Mouse (Mus musculus) limb, embryonic 14.5 days (tissue): Measurements from ENCODE around the gene Otud3. TPM values are rescaled to one million over a fixed set of nuclear protein-coding genes. Genes with fewer than 3 reads are reported as not detected.

Experiments
- ATAC-seq: fragments of 200-750 bp; cut with Nextera tagmentation; 2 replicates; pipeline ENCODE4 v1.8.0; 2017; ENCODE audit warnings: low read depth, moderate number of reproducible peaks, moderate TSS enrichment; ENCODE audit not compliant: low FRiP score
- DNase-seq: peaks from one replicate; pipeline ENCODE4 v3.0.0-alpha.2; 2015; ENCODE audit warnings: low spot score
- H3K27ac ChIP-seq: fragments of 300-500 bp; sonication (generic); replicated peaks from 2 replicates; pipeline ENCODE4 v1.5.1; 2014; ENCODE audit warnings: low read depth, mild to moderate bottlenecking, low read length, moderate library complexity, mixed read lengths
- H3K27me3 ChIP-seq: fragments of 300-500 bp; sonication (generic); 2 replicates; pipeline ENCODE4 v1.6.1; 2014; ENCODE audit warnings: low read length, mixed read lengths; ENCODE audit not compliant: control insufficient read depth, insufficient read depth
- H3K36me3 ChIP-seq: fragments of 300-500 bp; sonication (generic); 2 replicates; pipeline ENCODE4 v1.6.1; 2014; ENCODE audit warnings: mild to moderate bottlenecking, low read length, moderate library complexity, mixed read lengths; ENCODE audit not compliant: control insufficient read depth, insufficient read depth
- H3K4me1 ChIP-seq: fragments of 300-500 bp; sonication (generic); 2 replicates; pipeline ENCODE4 v1.6.1; 2014; ENCODE audit warnings: antibody characterized with exemption, low read length, mixed read lengths; ENCODE audit not compliant: control insufficient read depth, insufficient read depth
- H3K4me2 ChIP-seq: fragments of 300-500 bp; sonication (generic); replicated peaks from 2 replicates; pipeline ENCODE4 v1.6.1; 2014; ENCODE audit warnings: low read depth, mild to moderate bottlenecking, low read length, moderate library complexity; ENCODE audit not compliant: severe bottlenecking
- H3K4me3 ChIP-seq: fragments of 300-500 bp; sonication (generic); replicated peaks from 2 replicates; pipeline ENCODE4 v1.5.1; 2014; ENCODE audit warnings: low read length
- H3K9ac ChIP-seq: fragments of 300-500 bp; sonication (generic); 2 replicates; pipeline ENCODE4 v1.6.1; 2014; ENCODE audit warnings: mild to moderate bottlenecking, low read depth, low read length, moderate library complexity; ENCODE audit not compliant: severe bottlenecking
- H3K9me3 ChIP-seq: fragments of 300-500 bp; sonication (generic); 2 replicates; pipeline ENCODE4 v1.6.1; 2016; ENCODE audit warnings: low read length; ENCODE audit not compliant: control insufficient read depth
- POLR2A ChIP-seq: fragments of 200-500 bp; IDR thresholded peaks from 2 replicates; pipeline ENCODE4 v1.8.0; 2012; ENCODE audit warnings: inconsistent platforms, mild to moderate bottlenecking, moderate library complexity, borderline replicate concordance; ENCODE audit not compliant: insufficient read depth, insufficient read length; ENCODE audit errors: extremely low read depth
- WGBS: fragments of 180-500 bp; shearing (Covaris S2); extraction: QIAGEN DNeasy Blood & Tissue Kit; methylation state at CpG from one replicate; pipeline ENCODE4 v1.1.7; 2014; 5-methylcytosine and 5-hydroxymethylcytosine counted together
- polyA plus RNA-seq, 2 experiments: library from polyadenylated mRNA; depleted of rRNA in 1 of 2; stranded (reverse) in 1 of 2; unstranded in 1 of 2; fragments of >200 nt; fragmentation: Nextera tagmentation in 1 of 2; extraction: Ambion mirVana in 1 of 2; gene quantifications; 2 replicates each; pipeline versions ENCODE4 v1.2.1 to v1.2.3; 2012 to 2014

The Otud3 gene
- polyA plus RNA-seq, 2 experiments, result 2.7 to 8.2 TPM

DNA sequence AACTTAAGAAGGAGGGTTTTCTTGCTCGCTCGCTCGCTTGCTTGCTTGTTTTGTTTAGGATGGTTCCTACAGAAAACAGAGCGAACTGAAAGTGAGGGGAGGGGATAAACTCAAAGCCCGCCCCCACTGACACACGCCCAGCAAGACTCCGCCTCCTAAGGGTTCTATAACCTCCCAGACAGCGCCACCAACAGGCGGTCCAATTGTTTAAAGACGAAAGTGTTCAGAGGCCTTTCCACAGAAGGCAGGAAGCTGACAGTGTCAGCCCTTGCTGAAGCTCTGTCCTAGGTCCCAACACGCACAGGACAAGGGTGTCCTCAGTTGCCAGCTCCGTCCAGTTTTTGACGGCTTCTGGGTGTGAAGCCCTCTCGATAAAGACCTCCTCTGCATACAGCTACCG, 30.0 kb upstream of the Otud3 start:
- DNase-seq, result peak; percentile 80
- H3K36me3 ChIP-seq, result no peaks in the 10 kb centered on the region
- no peaks in the 10 kb centered on the region for H3K27me3 ChIP-seq
- H3K4me1 ChIP-seq, result peaks cover 12% of the 10 kb centered on the region
- H3K9me3 ChIP-seq, result no peaks in the 10 kb centered on the region
- ATAC-seq, result no peak
- no peak overlapping the region for H3K4me3 ChIP-seq
- H3K9ac ChIP-seq, result no peak overlapping the region
- no peak for TF ChIP-seq POLR2A
- 34% methylated on average over 15 of the region's 15 CpGs for WGBS
- no peak overlapping the region for H3K27ac ChIP-seq
- no peak overlapping the region; the same call in 1 of the 2 replicates for H3K4me2 ChIP-seq

GRCm38 (mm10) chr4:138941966-138942365, 28.2 kb upstream of the Otud3 start:
- no peaks in the 10 kb centered on the region for H3K9me3 ChIP-seq

GRCm38 (mm10) chr4:138941401-138941800, 27.7 kb upstream of the Otud3 start:
- WGBS, result 21% methylated on average over 7 of the region's 7 CpGs

More at GRCm38 (mm10) chr4:138941966-138942365, 28.2 kb upstream of the Otud3 start:
- no peak for TF ChIP-seq POLR2A
- ATAC-seq, result peak; percentile 77; the same call in 1 of the 2 replicates
- no peak overlapping the region for H3K4me3 ChIP-seq
- H3K36me3 ChIP-seq, result no peaks in the 10 kb centered on the region
- no peaks in the 10 kb centered on the region for H3K27me3 ChIP-seq
- H3K27ac ChIP-seq, result peak overlapping the region; percentile 70
- DNase-seq, result peak; percentile 59
- H3K9ac ChIP-seq, result no peak overlapping the region
- peaks cover 12% of the 10 kb centered on the region for H3K4me1 ChIP-seq
- 9% methylated on average over 6 of the region's 6 CpGs for WGBS
- no peak overlapping the region for H3K4me2 ChIP-seq

DNA sequence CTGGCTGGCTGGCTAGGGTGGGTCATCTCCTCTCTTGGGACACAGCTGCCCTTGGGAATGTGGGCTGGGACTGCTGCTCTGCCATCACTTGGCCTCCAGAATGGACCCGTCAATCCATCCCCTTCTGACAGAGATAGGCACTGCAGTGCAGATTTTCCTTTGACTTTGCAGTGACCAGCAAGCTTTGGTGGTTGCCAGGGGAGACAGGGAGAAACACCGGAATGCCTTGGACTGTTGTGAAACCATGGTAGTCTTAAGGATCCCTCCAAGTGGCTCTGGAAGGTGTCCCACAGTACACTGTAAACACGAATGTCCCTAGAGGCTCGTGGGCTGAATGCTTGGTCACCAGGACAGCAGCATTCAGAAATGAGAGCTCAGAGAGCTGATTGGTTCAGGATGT, 25.7 kb upstream of the Otud3 start:
- no peak overlapping the region for H3K27ac ChIP-seq
- DNase-seq (no peak), ATAC-seq (no peak)
- peaks cover 12% of the 10 kb centered on the region for H3K4me1 ChIP-seq
- no peak for TF ChIP-seq POLR2A
- no peak overlapping the region for H3K4me3 ChIP-seq
- H3K36me3 ChIP-seq, result no peaks in the 10 kb centered on the region
- no peak overlapping the region for H3K9ac ChIP-seq
- 68% methylated on average over 4 of the region's 4 CpGs for WGBS
- no peak overlapping the region for H3K4me2 ChIP-seq
- no peaks in the 10 kb centered on the region for H3K27me3 ChIP-seq
- no peaks in the 10 kb centered on the region for H3K9me3 ChIP-seq

More at GRCm38 (mm10) chr4:138941401-138941800, 27.7 kb upstream of the Otud3 start:
- H3K9me3 ChIP-seq, result no peaks in the 10 kb centered on the region
- peak; percentile 32; the same call in 1 of the 2 replicates for ATAC-seq
- no peak overlapping the region for H3K4me2 ChIP-seq
- peak overlapping the region; percentile 70; the same call in 1 of the 2 replicates for H3K27ac ChIP-seq
- H3K4me3 ChIP-seq, result no peak overlapping the region
- DNase-seq, result peak; percentile 38
- peaks cover 12% of the 10 kb centered on the region for H3K4me1 ChIP-seq
- no peaks in the 10 kb centered on the region for H3K27me3 ChIP-seq
- H3K9ac ChIP-seq, result no peak overlapping the region
- no peaks in the 10 kb centered on the region for H3K36me3 ChIP-seq
- no peak for TF ChIP-seq POLR2A

DNA sequence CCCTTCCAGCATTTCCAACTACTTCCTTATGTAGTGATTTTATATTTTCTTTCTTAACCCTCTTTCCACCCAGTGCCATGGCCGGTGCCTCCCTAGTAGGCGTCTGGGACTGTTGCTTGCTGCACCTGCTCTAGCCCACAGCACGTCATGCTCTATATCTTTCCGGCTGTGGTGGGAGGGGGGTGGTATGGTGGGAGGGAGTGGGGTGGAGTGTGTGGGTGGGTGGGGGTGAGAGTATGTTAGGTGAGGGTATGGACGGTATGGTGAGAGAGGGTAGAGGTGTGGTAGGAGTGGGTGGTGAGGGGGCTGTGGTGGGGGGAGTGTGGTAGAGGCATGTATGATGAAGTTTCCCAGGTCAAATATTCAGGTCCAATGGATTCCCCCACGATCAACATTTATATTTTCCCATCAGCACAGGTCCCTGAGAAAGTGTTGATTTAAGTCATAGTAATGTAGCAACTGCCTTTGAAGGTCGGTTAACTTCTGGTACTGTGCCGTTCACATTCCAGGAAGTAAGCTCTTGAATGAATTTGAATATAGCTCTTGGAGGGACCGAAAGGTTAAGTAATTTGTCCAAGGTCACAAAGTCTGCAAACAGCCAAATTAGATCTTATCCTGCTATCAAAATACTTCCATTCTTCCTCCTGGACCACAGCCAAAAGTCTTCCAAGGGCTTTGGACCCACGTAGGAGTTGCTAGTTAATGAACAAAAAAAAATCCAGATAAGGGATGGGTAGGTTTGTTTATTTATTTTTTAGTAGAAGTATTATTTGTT, 24.9 kb upstream of the Otud3 start:
- no peak for ATAC-seq

More for the DNA sequence above, 24.9 kb upstream of the Otud3 start:
- TF ChIP-seq POLR2A, result no peak
- Histone ChIP-seq H3K9me3 (no peaks in the 10 kb centered on the region), H3K27me3 (no peaks in the 10 kb centered on the region), H3K4me3 (no peak overlapping the region), H3K36me3 (no peaks in the 10 kb centered on the region), H3K4me2 (no peak overlapping the region), H3K27ac (no peak overlapping the region), H3K9ac (no peak overlapping the region), H3K4me1 (peaks cover 12% of the 10 kb centered on the region)
- WGBS, result 70% methylated on average over 10 of the region's 10 CpGs
- no peak for DNase-seq
